Mouse (Mus musculus) cortical plate, adult 2 months (tissue): ENCODE data around the gene Skor1.

Source experiments
- CTCF ChIP-seq: fragments of 200-500 bp; IDR thresholded peaks from 2 replicates; pipeline ENCODE4 v1.5.1; 2011; ENCODE audit warnings: mild to moderate bottlenecking, control low read depth, low read length; ENCODE audit not compliant: insufficient read depth; ENCODE audit errors: extremely low read depth
- POLR2A ChIP-seq: fragments of 200-500 bp; IDR thresholded peaks from 2 replicates; pipeline ENCODE4 v1.6.1; 2011; ENCODE audit warnings: mild to moderate bottlenecking, low read length, control low read depth; ENCODE audit not compliant: insufficient read depth; ENCODE audit errors: extremely low read depth

DNA sequence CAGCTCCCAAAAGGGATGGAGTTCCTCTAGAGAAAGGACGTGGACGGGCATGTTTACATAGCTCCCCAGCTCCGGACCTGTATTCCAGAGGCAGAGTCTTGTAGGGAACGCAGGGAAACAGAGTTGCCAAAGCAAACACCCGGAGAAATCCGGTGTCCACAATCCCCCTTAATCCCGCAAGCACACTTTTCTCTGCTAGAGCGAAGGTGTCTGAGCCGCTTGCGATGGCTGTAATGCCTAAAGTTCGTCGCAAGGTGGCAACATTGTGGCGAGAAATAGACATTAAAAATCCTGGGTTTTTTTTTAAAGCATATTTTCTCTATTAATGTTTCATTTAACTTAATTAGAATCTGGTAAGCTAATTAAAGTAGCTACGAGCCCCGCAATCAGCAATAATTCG lies 13.0 kb downstream of the Skor1 start:
- TF ChIP-seq POLR2A (no peak), CTCF (peak; percentile 74)
